Mouse (Mus musculus) hindbrain, embryonic 14.5 days (tissue): Measurements from ENCODE around the gene Mettl11b. TPM values are rescaled to one million over a fixed set of nuclear protein-coding genes. Genes with fewer than 3 reads are reported as not detected.

ENCODE experiments used
- ATAC-seq: fragments of 200-750 bp; cut with Nextera tagmentation; 2 replicates; pipeline ENCODE4 v1.8.0; 2017; ENCODE audit warnings: moderate number of reproducible peaks, mild to moderate bottlenecking, moderate TSS enrichment, moderate library complexity; ENCODE audit not compliant: low FRiP score
- DNase-seq: peaks from one replicate; pipeline ENCODE4 v3.0.0-alpha.2; 2015; ENCODE audit warnings: low spot score
- H3K27ac ChIP-seq: fragments of 300-500 bp; sonication (generic); 2 replicates; pipeline ENCODE4 v1.5.1; 2014; ENCODE audit warnings: mild to moderate bottlenecking, moderate library complexity
- H3K27me3 ChIP-seq: fragments of 300-500 bp; sonication (generic); 2 replicates; pipeline ENCODE4 v1.6.1; 2014; ENCODE audit warnings: mild to moderate bottlenecking, low read length, mixed read lengths; ENCODE audit not compliant: control insufficient read depth, insufficient read depth
- H3K36me3 ChIP-seq: fragments of 300-500 bp; sonication (generic); replicated peaks from 2 replicates; pipeline ENCODE4 v1.6.1; 2014; ENCODE audit not compliant: control insufficient read depth, insufficient read depth
- H3K4me1 ChIP-seq: fragments of 300-500 bp; sonication (generic); replicated peaks from 2 replicates; pipeline ENCODE4 v1.6.1; 2014; ENCODE audit warnings: antibody characterized with exemption, low read length, mixed read lengths; ENCODE audit not compliant: control insufficient read depth, insufficient read depth
- H3K4me2 ChIP-seq: fragments of 300-500 bp; sonication (generic); replicated peaks from 2 replicates; pipeline ENCODE4 v1.6.1; 2014; ENCODE audit warnings: mild to moderate bottlenecking, moderate library complexity
- H3K4me3 ChIP-seq: fragments of 300-500 bp; sonication (generic); replicated peaks from 2 replicates; pipeline ENCODE4 v1.5.1; 2014; ENCODE audit warnings: mild to moderate bottlenecking, low read length
- H3K9ac ChIP-seq: fragments of 300-500 bp; sonication (generic); 2 replicates; pipeline ENCODE4 v1.6.1; 2014
- H3K9me3 ChIP-seq: fragments of 300-500 bp; sonication (generic); 2 replicates; pipeline ENCODE4 v1.6.1; 2016; ENCODE audit warnings: low read length; ENCODE audit not compliant: control insufficient read depth
- WGBS: fragments of 180-500 bp; shearing (Covaris S2); extraction: QIAGEN DNeasy Blood & Tissue Kit; methylation state at CpG from one replicate; pipeline ENCODE4 v1.1.7; 2014; 5-methylcytosine and 5-hydroxymethylcytosine counted together
- polyA plus RNA-seq: library from polyadenylated mRNA; unstranded; fragments of >200 nt; fragmentation: Nextera tagmentation; extraction: Ambion mirVana; gene quantifications from 2 replicates; pipeline ENCODE4 v1.2.1, GENCODE M21; 2014

Gene Mettl11b
- polyA plus RNA-seq, 1 experiment from 2014 or later, result not detected

DNA sequence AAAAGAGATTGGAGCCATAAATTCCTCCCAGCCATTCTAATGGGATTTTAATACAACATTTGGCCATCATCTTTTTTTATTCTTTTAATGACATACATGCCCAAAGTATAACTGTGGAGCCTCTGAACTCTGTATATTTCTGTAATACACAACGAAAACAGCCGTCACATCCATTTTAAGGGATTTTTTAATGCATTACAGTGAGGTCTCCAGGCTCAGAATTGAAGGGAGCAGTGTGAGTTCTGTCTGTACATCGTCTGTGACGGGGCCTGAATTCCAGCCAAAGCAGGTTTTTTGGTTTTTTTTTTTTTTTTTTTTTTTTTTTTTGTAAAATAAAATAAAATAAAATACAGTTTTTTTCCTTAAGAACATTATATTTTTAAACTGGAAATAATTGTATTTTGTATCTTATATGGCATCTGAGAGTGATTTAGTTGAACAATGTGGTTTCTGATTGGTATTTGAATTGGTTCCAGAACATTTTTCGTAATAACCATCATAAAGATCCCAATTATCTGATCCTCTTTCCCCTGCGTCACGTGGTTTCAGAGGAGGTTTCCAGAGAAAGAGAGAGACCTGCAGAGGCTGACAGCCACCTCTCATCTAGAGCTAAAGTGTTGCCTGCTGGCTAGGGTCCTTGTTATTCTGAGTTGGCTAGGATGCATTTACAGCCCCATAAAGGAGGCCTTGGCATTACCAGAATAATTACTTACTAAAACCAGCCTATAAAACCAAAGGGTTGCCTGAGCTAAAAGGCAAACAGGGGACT is 67.1 kb downstream of the Mettl11b start:
- no peak overlapping the region for H3K9ac ChIP-seq
- no peak overlapping the region for H3K4me2 ChIP-seq
- no peaks in the 10 kb centered on the region for H3K4me1 ChIP-seq
- no peaks in the 10 kb centered on the region for H3K36me3 ChIP-seq
- ATAC-seq (no peak), DNase-seq (no peak)
- H3K27me3 ChIP-seq, result no peaks in the 10 kb centered on the region
- 76% methylated on average over 7 of the region's 7 CpGs for WGBS
- no peak overlapping the region for H3K27ac ChIP-seq
- no peaks in the 10 kb centered on the region for H3K9me3 ChIP-seq
- H3K4me3 ChIP-seq, result no peak overlapping the region

DNA sequence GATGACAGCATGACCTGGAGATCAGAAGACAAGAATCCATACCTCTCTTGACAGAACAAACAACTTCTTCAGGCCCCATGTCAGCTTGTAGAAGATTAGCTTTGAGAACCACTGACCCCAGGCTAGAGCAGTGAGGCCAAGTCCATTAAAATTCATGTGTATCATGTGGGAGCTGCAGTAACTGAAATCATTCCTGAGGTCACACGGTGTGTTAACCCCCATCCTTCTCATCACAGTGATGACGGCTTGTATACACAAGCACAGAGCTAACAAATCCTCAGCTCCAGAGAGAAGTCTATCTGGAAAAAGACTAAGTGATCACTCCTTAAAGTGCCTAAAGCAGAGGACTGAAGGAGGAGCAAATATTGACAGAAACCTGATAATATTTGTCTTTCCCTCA is 68.0 kb downstream of the Mettl11b start:
- WGBS, result 72% methylated on average over 2 of the region's 2 CpGs
- Histone ChIP-seq H3K4me3 (no peak overlapping the region), H3K27me3 (no peaks in the 10 kb centered on the region), H3K4me1 (no peaks in the 10 kb centered on the region), H3K27ac (no peak overlapping the region), H3K4me2 (no peak overlapping the region), H3K36me3 (no peaks in the 10 kb centered on the region), H3K9me3 (no peaks in the 10 kb centered on the region), H3K9ac (no peak overlapping the region)
- DNase-seq (no peak), ATAC-seq (no peak)

DNA sequence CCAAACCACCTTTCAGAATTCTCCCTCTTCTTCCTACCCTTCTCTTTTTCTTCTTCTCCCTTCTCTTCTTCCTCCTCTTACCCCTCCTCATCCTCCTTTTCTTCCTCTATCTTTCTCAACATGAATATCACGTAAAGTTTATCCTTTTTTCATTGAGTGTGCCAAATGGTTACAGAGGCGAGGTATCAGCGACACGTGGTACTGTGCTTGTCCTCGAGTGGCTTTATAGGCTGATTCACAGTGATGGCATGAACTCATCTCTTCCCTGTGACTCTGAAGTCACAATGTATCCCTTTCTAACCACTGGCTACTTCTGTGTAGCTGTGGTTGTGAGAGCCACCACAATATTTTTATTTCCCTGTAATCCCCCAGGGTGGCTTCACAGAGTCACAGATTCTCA is 68.6 kb downstream of the Mettl11b start:
- no peak overlapping the region for H3K4me3 ChIP-seq
- H3K27me3 ChIP-seq, result no peaks in the 10 kb centered on the region
- H3K9ac ChIP-seq, result no peak overlapping the region
- no peaks in the 10 kb centered on the region for H3K36me3 ChIP-seq
- DNase-seq, result no peak
- ATAC-seq, result no peak
- no peaks in the 10 kb centered on the region for H3K4me1 ChIP-seq
- H3K4me2 ChIP-seq, result no peak overlapping the region
- no peaks in the 10 kb centered on the region for H3K9me3 ChIP-seq
- 96% methylated on average over 5 of the region's 5 CpGs for WGBS
- H3K27ac ChIP-seq, result no peak overlapping the region

Other genes starting within 250 kb of the Mettl11b start
- 150 and 160 TPM in 2 replicates for gene Kifap3, start 54.4 kb upstream of the Mettl11b start, polyA plus RNA-seq
- 16.6 and 19.1 TPM in 2 replicates for gene Scyl3, start 203.9 kb upstream of the Mettl11b start, polyA plus RNA-seq